9 mouse cellular contexts compared by ENCODE assay signal in the genomic region with DNA sequence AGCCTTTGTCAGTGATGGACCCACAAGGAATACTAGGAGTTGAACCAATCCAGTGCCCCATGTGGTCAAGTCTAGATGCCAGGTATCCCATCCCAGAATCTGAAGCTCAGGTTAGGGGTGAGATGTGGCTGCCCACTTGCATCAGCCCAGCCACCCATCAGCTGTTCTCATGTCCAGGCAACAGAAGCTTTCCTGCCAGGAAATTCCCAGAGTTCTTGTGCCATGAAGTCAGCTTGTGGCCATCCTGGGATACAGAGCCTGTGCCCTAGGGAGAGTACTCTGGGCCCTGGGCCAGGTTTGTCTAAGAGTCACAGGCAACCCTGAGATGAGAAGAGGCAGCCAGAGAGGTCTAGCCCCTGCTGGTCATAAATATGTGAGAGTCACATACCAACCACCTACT. TPM values are rescaled to one million over a fixed set of nuclear protein-coding genes. Genes with fewer than 3 reads are reported as not detected.
A peak's percentile ranks its signal among the peaks of the same experiment; 100 is the strongest.
DNase-seq lines count a peak whose midpoint lies in the region; ATAC-seq and TF ChIP-seq lines count a peak whose summit lies in the region.
"Had no signal": no experiment of that assay in that cellular context is flagged by ENCODE, and none has a peak within 500 bp of the region (broad histone marks: within the 10 kb centered on the region; RNA-seq: fewer than 3 reads in every experiment).

No protein-coding gene starts in this region.

- no peak overlapping the region for H3K4me3 ChIP-seq in midbrain, postnatal 0 days (ENCODE audit: low read depth, low read length)
- no peak overlapping the region for H3K4me3 ChIP-seq in midbrain, embryonic 14.5 days (replicated peaks; ENCODE audit: low read depth, low read length)
- H3K4me3 ChIP-seq in heart, adult 2 months: no peak overlapping the region
- H3K4me3 ChIP-seq in kidney, adult 2 months (ENCODE audit: insufficient read depth, low read depth, low read length): no peak overlapping the region
- H3K4me3 ChIP-seq in neural tube, embryonic 15.5 days (replicated peaks): no peak overlapping the region
- no peak overlapping the region for H3K4me3 ChIP-seq in forebrain, embryonic 10.5 days
- H3K4me3 ChIP-seq: embryonic facial prominence, embryonic 12.5 days had no signal

- H3K4me2 ChIP-seq in midbrain, postnatal 0 days (ENCODE audit: low read depth, low read length, poor library complexity, severe bottlenecking): peak overlapping the region; percentile 70
- no peak overlapping the region for H3K4me2 ChIP-seq in midbrain, embryonic 14.5 days (ENCODE audit: low read length)
- H3K4me2 ChIP-seq in neural tube, embryonic 15.5 days: peak overlapping the region; percentile 96
- H3K4me2 ChIP-seq: embryonic facial prominence, embryonic 12.5 days had no signal

- H3K79me2 ChIP-seq in heart, adult 2 months (replicated peaks; ENCODE audit: control insufficient read depth, insufficient read depth, low read length): no peaks in the 10 kb centered on the region

- 0 out of 2 replicates have a peak, but pooled peaks have one; percentile 14 for TF ChIP-seq POLR2A in heart, adult 2 months (IDR thresholded peaks at IDR 0.05; ENCODE audit: insufficient read depth, low read depth, low read length)
- TF ChIP-seq POLR2A in kidney, adult 2 months (IDR thresholded peaks at IDR 0.05; ENCODE audit: low read depth, low read length): no peak

- intact Hi-C loops in heart, adult 2 months (cut with DNase I): loop anchor here (5.0 kb wide), 1 partner anchor 59 kb away; a partner anchor contains a TSS

- DNase-seq in midbrain, postnatal 0 days (ENCODE audit: low spot score): no peak
- DNase-seq in midbrain, embryonic 14.5 days: no peak
- peak; percentile 70 to 83 for DNase-seq in heart, adult 2 months
- DNase-seq in kidney, adult 2 months: peak; percentile 89
- DNase-seq in spleen, postnatal 36 days (ENCODE audit: low spot score in 2 of 2): no peak
- DNase-seq in forebrain, embryonic 10.5 days (ENCODE audit: extremely low spot score, low spot score): no peak

- peak; percentile 74; the same call in 1 of the 2 replicates for TF ChIP-seq EP300 in heart, adult 2 months (IDR thresholded peaks at IDR 0.05; ENCODE audit: insufficient read depth, low read depth, low read length)

- H3K9me3 ChIP-seq in midbrain, postnatal 0 days (ENCODE audit: low read length): no peaks in the 10 kb centered on the region
- H3K9me3 ChIP-seq in midbrain, embryonic 14.5 days (ENCODE audit: control insufficient read depth, low read length): no peaks in the 10 kb centered on the region
- H3K9me3 ChIP-seq in neural tube, embryonic 15.5 days (replicated peaks): no peaks in the 10 kb centered on the region
- H3K9me3 ChIP-seq in forebrain, embryonic 10.5 days: no peaks in the 10 kb centered on the region; the same call in 1 of the 2 replicates
- H3K9me3 ChIP-seq: embryonic facial prominence, embryonic 12.5 days had no signal

- no peaks in the 10 kb centered on the region for H3K27me3 ChIP-seq in midbrain, postnatal 0 days (ENCODE audit: insufficient read depth, low read length)
- H3K27me3 ChIP-seq in midbrain, embryonic 14.5 days (ENCODE audit: control insufficient read depth, insufficient read depth, low read length): no peaks in the 10 kb centered on the region
- H3K27me3 ChIP-seq in heart, adult 2 months (ENCODE audit: control insufficient read depth, insufficient read depth, low read length): no peaks in the 10 kb centered on the region
- H3K27me3 ChIP-seq in kidney, adult 2 months (replicated peaks; ENCODE audit: control insufficient read depth, insufficient read depth, low read length): no peaks in the 10 kb centered on the region
- H3K27me3 ChIP-seq in neural tube, embryonic 15.5 days (replicated peaks): no peaks in the 10 kb centered on the region
- peaks cover 55% of the 10 kb centered on the region for H3K27me3 ChIP-seq in forebrain, embryonic 10.5 days (ENCODE audit: poor library complexity, severe bottlenecking)
- H3K27me3 ChIP-seq: embryonic facial prominence, embryonic 12.5 days had no signal

- no peak for ATAC-seq in midbrain, postnatal 0 days (ENCODE audit: low FRiP score)
- no peak for ATAC-seq in midbrain, embryonic 14.5 days (ENCODE audit: low FRiP score, low TSS enrichment)
- no peak for ATAC-seq in neural tube, embryonic 15.5 days (ENCODE audit: low FRiP score)
- ATAC-seq in megakaryocyte-erythroid progenitor cell, adult 5-6 weeks (replicated peaks; ENCODE audit: low FRiP score, low TSS enrichment, poor library complexity, severe bottlenecking): no peak

- H3K27ac ChIP-seq in midbrain, postnatal 0 days (ENCODE audit: low read depth, low read length): no peak overlapping the region
- no peak overlapping the region for H3K27ac ChIP-seq in midbrain, embryonic 14.5 days (replicated peaks; ENCODE audit: low read depth, low read length)
- H3K27ac ChIP-seq in heart, adult 2 months: peak overlapping the region; percentile 90
- peak overlapping the region; percentile 29; the same call in 1 of the 2 replicates for H3K27ac ChIP-seq in kidney, adult 2 months (ENCODE audit: insufficient read depth, low read depth, low read length)
- no peak overlapping the region for H3K27ac ChIP-seq in neural tube, embryonic 15.5 days (replicated peaks)
- H3K27ac ChIP-seq in forebrain, embryonic 10.5 days: no peak overlapping the region
- H3K27ac ChIP-seq: embryonic facial prominence, embryonic 12.5 days had no signal

- H3K36me3 ChIP-seq in midbrain, postnatal 0 days (ENCODE audit: insufficient read depth, low read length): no peaks in the 10 kb centered on the region
- H3K36me3 ChIP-seq in midbrain, embryonic 14.5 days (ENCODE audit: control insufficient read depth, insufficient read depth, low read length): no peaks in the 10 kb centered on the region
- no peaks in the 10 kb centered on the region for H3K36me3 ChIP-seq in heart, adult 2 months (ENCODE audit: control insufficient read depth, insufficient read depth, low read length)
- no peaks in the 10 kb centered on the region for H3K36me3 ChIP-seq in kidney, adult 2 months (ENCODE audit: control insufficient read depth, insufficient read depth, low read length)
- H3K36me3 ChIP-seq in neural tube, embryonic 15.5 days: no peaks in the 10 kb centered on the region
- H3K36me3 ChIP-seq in forebrain, embryonic 10.5 days (replicated peaks): no peaks in the 10 kb centered on the region
- H3K36me3 ChIP-seq: embryonic facial prominence, embryonic 12.5 days had no signal

- no peak for TF ChIP-seq CTCF in midbrain, postnatal 0 days (IDR thresholded peaks at IDR 0.05)
- peak; percentile 39 for TF ChIP-seq CTCF in heart, adult 2 months (IDR thresholded peaks at IDR 0.05)
- TF ChIP-seq CTCF in kidney, adult 2 months (conservative IDR thresholded peaks at IDR 0.05; ENCODE audit: insufficient read depth, insufficient read length, low read depth, low read length): no peak

- peaks cover 6% of the 10 kb centered on the region for H3K4me1 ChIP-seq in midbrain, postnatal 0 days (ENCODE audit: insufficient read depth, low read length)
- peaks cover 9% of the 10 kb centered on the region for H3K4me1 ChIP-seq in midbrain, embryonic 14.5 days (ENCODE audit: control insufficient read depth, insufficient read depth, low read length)
- H3K4me1 ChIP-seq in heart, adult 2 months (ENCODE audit: control insufficient read depth, insufficient read depth, low read length): peaks cover 30% of the 10 kb centered on the region
- peaks cover 46% of the 10 kb centered on the region for H3K4me1 ChIP-seq in kidney, adult 2 months (ENCODE audit: control insufficient read depth, insufficient read depth, low read length)
- peaks cover 39% of the 10 kb centered on the region for H3K4me1 ChIP-seq in neural tube, embryonic 15.5 days
- H3K4me1 ChIP-seq in forebrain, embryonic 10.5 days: peaks cover 24% of the 10 kb centered on the region

- no peak overlapping the region for H3K9ac ChIP-seq in midbrain, postnatal 0 days (replicated peaks; ENCODE audit: low read length, poor library complexity, severe bottlenecking)
- H3K9ac ChIP-seq in midbrain, embryonic 14.5 days (replicated peaks; ENCODE audit: low read length): no peak overlapping the region
- H3K9ac ChIP-seq in heart, adult 2 months (ENCODE audit: low read depth, low read length): no peak overlapping the region
- no peak overlapping the region for H3K9ac ChIP-seq in neural tube, embryonic 15.5 days (replicated peaks)
- H3K9ac ChIP-seq: embryonic facial prominence, embryonic 12.5 days had no signal

RNA-seq across cellular contexts. Expression of a gene that starts 2.3 kb away (rescaled TPM):
- 74.6 and 92.8 TPM in 2 replicates for total RNA-seq in midbrain, postnatal 0 days (2014; rRNA removed)
- 38.8 and 39.2 TPM in 2 replicates for polyA plus RNA-seq in midbrain, postnatal 0 days (2015; fragmentation: Nextera tagmentation; extraction: Ambion mirVana)
- polyA plus RNA-seq in midbrain, embryonic 14.5 days (2014; fragmentation: Nextera tagmentation; extraction: Ambion mirVana): 15.4 and 17.8 TPM in 2 replicates
- 10 to 100 TPM; 29.7 to 33.7 TPM for total RNA-seq in heart, adult 2 months (2021)
- polyA plus RNA-seq in heart, adult 2 months (2012; rRNA removed): 104 and 135 TPM in 2 replicates
- 382 and 459 TPM in 2 replicates for polyA plus RNA-seq in kidney, adult 2 months (2012; rRNA removed)
- polyA plus RNA-seq in neural tube, embryonic 15.5 days (2015; fragmentation: Nextera tagmentation; extraction: Ambion mirVana): 30.3 and 32.3 TPM in 2 replicates
- total RNA-seq in megakaryocyte-erythroid progenitor cell, adult 5-6 weeks (2014; fragmentation: Nextera tagmentation): 22.8 and 23.9 TPM in 2 replicates
- 15.9 and 18.7 TPM in 2 replicates for total RNA-seq in megakaryocyte-erythroid progenitor cell, adult 5-6 weeks (2017)
- 4.6 and 5.5 TPM in 2 replicates for polyA plus RNA-seq in forebrain, embryonic 10.5 days (2016; fragmentation: Nextera tagmentation; extraction: Ambion mirVana)

RNA-seq across cellular contexts. Expression of a gene that starts 42.2 kb away (rescaled TPM):
- total RNA-seq in midbrain, postnatal 0 days (2014; rRNA removed): 20.6 and 23.3 TPM in 2 replicates
- 21.7 and 23.5 TPM in 2 replicates for polyA plus RNA-seq in midbrain, postnatal 0 days (2015; fragmentation: Nextera tagmentation; extraction: Ambion mirVana)
- 13.3 and 19.2 TPM in 2 replicates for polyA plus RNA-seq in midbrain, embryonic 14.5 days (2014; fragmentation: Nextera tagmentation; extraction: Ambion mirVana)
- 1 to 10 TPM; 5.9 to 6.5 TPM for total RNA-seq in heart, adult 2 months (2021)
- polyA plus RNA-seq in heart, adult 2 months (2012; rRNA removed): 11.1 and 14.2 TPM in 2 replicates
- polyA plus RNA-seq in kidney, adult 2 months (2012; rRNA removed): 66.0 and 90.9 TPM in 2 replicates
- polyA plus RNA-seq in neural tube, embryonic 15.5 days (2015; fragmentation: Nextera tagmentation; extraction: Ambion mirVana): 21.4 and 22.5 TPM in 2 replicates
- total RNA-seq in megakaryocyte-erythroid progenitor cell, adult 5-6 weeks (2014; fragmentation: Nextera tagmentation): 16.1 and 23.6 TPM in 2 replicates
- 6.0 and 20.1 TPM in 2 replicates for total RNA-seq in megakaryocyte-erythroid progenitor cell, adult 5-6 weeks (2017)
- 39.3 and 39.8 TPM in 2 replicates for polyA plus RNA-seq in forebrain, embryonic 10.5 days (2016; fragmentation: Nextera tagmentation; extraction: Ambion mirVana)

RNA-seq across cellular contexts. Expression of a gene that starts 42.2 kb away (rescaled TPM):
- 2.5 and 4.1 TPM in 2 replicates for total RNA-seq in midbrain, postnatal 0 days (2014; rRNA removed)
- polyA plus RNA-seq in midbrain, postnatal 0 days (2015; fragmentation: Nextera tagmentation; extraction: Ambion mirVana): 2.9 and 3.5 TPM in 2 replicates
- polyA plus RNA-seq in midbrain, embryonic 14.5 days (2014; fragmentation: Nextera tagmentation; extraction: Ambion mirVana): 2.1 and 2.5 TPM in 2 replicates
- under 1 TPM; 0.10 to 0.11 TPM for total RNA-seq in heart, adult 2 months (2021)
- 0.45 and 0.47 TPM in 2 replicates for polyA plus RNA-seq in heart, adult 2 months (2012; rRNA removed)
- polyA plus RNA-seq in kidney, adult 2 months (2012; rRNA removed): 0.33 and 0.38 TPM in 2 replicates
- polyA plus RNA-seq in neural tube, embryonic 15.5 days (2015; fragmentation: Nextera tagmentation; extraction: Ambion mirVana): 2.1 and 2.3 TPM in 2 replicates
- total RNA-seq in megakaryocyte-erythroid progenitor cell, adult 5-6 weeks (2014; fragmentation: Nextera tagmentation): not detected in 2 replicates
- total RNA-seq in megakaryocyte-erythroid progenitor cell, adult 5-6 weeks (2017): not detected in 2 replicates
- 2.1 and 2.3 TPM in 2 replicates for polyA plus RNA-seq in forebrain, embryonic 10.5 days (2016; fragmentation: Nextera tagmentation; extraction: Ambion mirVana)

RNA-seq across cellular contexts. Expression of a gene that starts 57.9 kb away (rescaled TPM):
- 278 and 306 TPM in 2 replicates for total RNA-seq in midbrain, postnatal 0 days (2014; rRNA removed)
- 260 and 275 TPM in 2 replicates for polyA plus RNA-seq in midbrain, postnatal 0 days (2015; fragmentation: Nextera tagmentation; extraction: Ambion mirVana)
- 67.3 and 114 TPM in 2 replicates for polyA plus RNA-seq in midbrain, embryonic 14.5 days (2014; fragmentation: Nextera tagmentation; extraction: Ambion mirVana)
- 1 to 10 TPM; 5.3 to 6.3 TPM for total RNA-seq in heart, adult 2 months (2021)
- 13.3 and 15.5 TPM in 2 replicates for polyA plus RNA-seq in heart, adult 2 months (2012; rRNA removed)
- 240 and 258 TPM in 2 replicates for polyA plus RNA-seq in kidney, adult 2 months (2012; rRNA removed)
- 163 and 165 TPM in 2 replicates for polyA plus RNA-seq in neural tube, embryonic 15.5 days (2015; fragmentation: Nextera tagmentation; extraction: Ambion mirVana)
- 67.8 and 78.3 TPM in 2 replicates for total RNA-seq in megakaryocyte-erythroid progenitor cell, adult 5-6 weeks (2014; fragmentation: Nextera tagmentation)
- 47.2 and 69.6 TPM in 2 replicates for total RNA-seq in megakaryocyte-erythroid progenitor cell, adult 5-6 weeks (2017)
- 188 and 201 TPM in 2 replicates for polyA plus RNA-seq in forebrain, embryonic 10.5 days (2016; fragmentation: Nextera tagmentation; extraction: Ambion mirVana)

Comparison
In these comparisons a context has a peak if more than half of its experiments do, and no peak if none do; other contexts are left out.
1. DNase-seq: peak in heart, adult 2 months (2 of 2) and kidney, adult 2 months (single experiment); none in midbrain, postnatal 0 days (single experiment), midbrain, embryonic 14.5 days (single experiment), spleen, postnatal 36 days (0 of 2) and forebrain, embryonic 10.5 days (single experiment).
2. H3K27ac ChIP-seq: peak in heart, adult 2 months (single experiment) and kidney, adult 2 months (single experiment); none in midbrain, postnatal 0 days (single experiment), midbrain, embryonic 14.5 days (single experiment), neural tube, embryonic 15.5 days (single experiment) and forebrain, embryonic 10.5 days (single experiment).